Mouse (Mus musculus) limb, embryonic 14.5 days (tissue): ENCODE measurements around the gene Lrig3. TPM values are rescaled to one million over a fixed set of nuclear protein-coding genes. Genes with fewer than 3 reads are reported as not detected.

Experiments used
- ATAC-seq: fragments of 200-750 bp; cut with Nextera tagmentation; 2 replicates; pipeline ENCODE4 v1.8.0; 2017; ENCODE audit warnings: low read depth, moderate number of reproducible peaks, moderate TSS enrichment; ENCODE audit not compliant: low FRiP score
- DNase-seq: peaks from one replicate; pipeline ENCODE4 v3.0.0-alpha.2; 2015; ENCODE audit warnings: low spot score
- H3K27ac ChIP-seq: fragments of 300-500 bp; sonication (generic); replicated peaks from 2 replicates; pipeline ENCODE4 v1.5.1; 2014; ENCODE audit warnings: low read depth, mild to moderate bottlenecking, low read length, moderate library complexity, mixed read lengths
- H3K27me3 ChIP-seq: fragments of 300-500 bp; sonication (generic); 2 replicates; pipeline ENCODE4 v1.6.1; 2014; ENCODE audit warnings: low read length, mixed read lengths; ENCODE audit not compliant: control insufficient read depth, insufficient read depth
- H3K36me3 ChIP-seq: fragments of 300-500 bp; sonication (generic); 2 replicates; pipeline ENCODE4 v1.6.1; 2014; ENCODE audit warnings: mild to moderate bottlenecking, low read length, moderate library complexity, mixed read lengths; ENCODE audit not compliant: control insufficient read depth, insufficient read depth
- H3K4me1 ChIP-seq: fragments of 300-500 bp; sonication (generic); 2 replicates; pipeline ENCODE4 v1.6.1; 2014; ENCODE audit warnings: antibody characterized with exemption, low read length, mixed read lengths; ENCODE audit not compliant: control insufficient read depth, insufficient read depth
- H3K4me2 ChIP-seq: fragments of 300-500 bp; sonication (generic); replicated peaks from 2 replicates; pipeline ENCODE4 v1.6.1; 2014; ENCODE audit warnings: low read depth, mild to moderate bottlenecking, low read length, moderate library complexity; ENCODE audit not compliant: severe bottlenecking
- H3K4me3 ChIP-seq: fragments of 300-500 bp; sonication (generic); replicated peaks from 2 replicates; pipeline ENCODE4 v1.5.1; 2014; ENCODE audit warnings: low read length
- H3K9ac ChIP-seq: fragments of 300-500 bp; sonication (generic); 2 replicates; pipeline ENCODE4 v1.6.1; 2014; ENCODE audit warnings: mild to moderate bottlenecking, low read depth, low read length, moderate library complexity; ENCODE audit not compliant: severe bottlenecking
- H3K9me3 ChIP-seq: fragments of 300-500 bp; sonication (generic); 2 replicates; pipeline ENCODE4 v1.6.1; 2016; ENCODE audit warnings: low read length; ENCODE audit not compliant: control insufficient read depth
- POLR2A ChIP-seq: fragments of 200-500 bp; IDR thresholded peaks from 2 replicates; pipeline ENCODE4 v1.8.0; 2012; ENCODE audit warnings: inconsistent platforms, mild to moderate bottlenecking, moderate library complexity, borderline replicate concordance; ENCODE audit not compliant: insufficient read depth, insufficient read length; ENCODE audit errors: extremely low read depth
- WGBS: fragments of 180-500 bp; shearing (Covaris S2); extraction: QIAGEN DNeasy Blood & Tissue Kit; methylation state at CpG from one replicate; pipeline ENCODE4 v1.1.7; 2014; 5-methylcytosine and 5-hydroxymethylcytosine counted together
- polyA plus RNA-seq, 2 experiments: library from polyadenylated mRNA; depleted of rRNA in 1 of 2; stranded (reverse) in 1 of 2; unstranded in 1 of 2; fragments of >200 nt; fragmentation: Nextera tagmentation in 1 of 2; extraction: Ambion mirVana in 1 of 2; gene quantifications; 2 replicates each; pipeline versions ENCODE4 v1.2.1 to v1.2.3; 2012 to 2014

Lrig3 gene
- polyA plus RNA-seq, 2 experiments, result 47.0 to 84.9 TPM

DNA sequence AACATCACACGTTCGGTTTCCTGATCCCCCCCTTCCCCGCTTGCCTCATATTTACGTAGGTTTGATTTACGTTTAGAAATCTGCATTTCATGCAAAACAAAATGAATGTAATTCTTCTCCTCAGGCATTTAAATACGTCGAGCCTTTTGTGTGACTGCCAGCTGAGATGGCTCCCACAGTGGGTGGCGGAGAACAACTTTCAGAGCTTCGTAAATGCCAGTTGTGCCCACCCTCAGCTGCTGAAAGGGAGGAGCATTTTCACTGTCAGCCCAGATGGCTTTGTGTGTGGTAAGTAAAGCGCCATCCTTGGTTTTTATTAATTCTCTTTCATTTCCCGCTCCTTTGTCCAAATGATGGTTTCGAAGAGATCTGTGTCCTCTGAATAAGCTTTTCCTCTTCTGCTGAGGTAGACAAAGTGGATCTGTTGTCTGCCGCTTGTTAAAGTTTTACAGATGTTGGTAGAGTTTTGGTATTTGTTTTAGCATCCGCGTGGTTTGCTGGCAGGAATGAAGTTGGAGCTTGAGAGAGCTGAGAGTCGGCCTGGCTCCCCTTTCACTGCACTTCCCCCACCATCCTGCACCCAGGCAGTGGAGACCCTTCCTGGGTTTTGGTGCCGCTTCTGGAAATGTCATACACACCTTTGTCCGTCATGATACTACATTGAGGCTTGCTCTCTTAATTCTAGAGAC lies 37.0 kb downstream of the Lrig3 start:
- ATAC-seq, result no peak
- no peaks in the 10 kb centered on the region for H3K9me3 ChIP-seq
- H3K4me2 ChIP-seq, result no peak overlapping the region
- no peak overlapping the region for H3K27ac ChIP-seq
- no peaks in the 10 kb centered on the region for H3K27me3 ChIP-seq
- peaks cover 89% of the 10 kb centered on the region for H3K36me3 ChIP-seq
- H3K9ac ChIP-seq, result no peak overlapping the region
- DNase-seq, result no peak
- TF ChIP-seq POLR2A, result no peak
- no peak overlapping the region for H3K4me3 ChIP-seq
- H3K4me1 ChIP-seq, result peaks cover 16% of the 10 kb centered on the region
- 56% methylated on average over 18 of the region's 18 CpGs for WGBS

DNA sequence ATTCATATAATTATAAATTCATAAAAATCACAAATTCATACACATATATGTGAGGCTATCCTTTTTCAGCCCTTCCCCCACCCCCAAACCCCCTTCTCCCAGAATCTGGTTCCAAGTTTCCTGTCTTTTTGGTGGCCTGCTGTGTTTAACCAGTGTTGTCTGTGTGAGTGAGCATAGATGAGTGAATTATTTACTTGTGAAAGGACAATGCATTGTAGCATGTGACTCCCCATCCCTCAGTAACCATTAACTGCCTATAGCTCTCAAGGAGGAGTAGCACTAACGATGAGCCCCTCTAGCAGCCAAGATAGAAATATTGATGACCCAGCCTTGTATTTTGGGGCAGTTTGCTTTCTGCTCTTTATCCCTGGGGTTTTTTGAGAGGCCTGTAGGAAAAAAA lies 37.9 kb downstream of the Lrig3 start:
- no peaks in the 10 kb centered on the region for H3K27me3 ChIP-seq
- peaks cover 16% of the 10 kb centered on the region for H3K4me1 ChIP-seq
- ATAC-seq, result no peak
- no peak overlapping the region for H3K4me2 ChIP-seq
- no peak for DNase-seq
- no peak overlapping the region for H3K9ac ChIP-seq
- H3K9me3 ChIP-seq, result no peaks in the 10 kb centered on the region
- TF ChIP-seq POLR2A, result no peak
- H3K27ac ChIP-seq, result no peak overlapping the region
- peaks cover 91% of the 10 kb centered on the region for H3K36me3 ChIP-seq
- H3K4me3 ChIP-seq, result no peak overlapping the region
- WGBS, result 75% methylated on average over 1 of the region's 1 CpGs

DNA sequence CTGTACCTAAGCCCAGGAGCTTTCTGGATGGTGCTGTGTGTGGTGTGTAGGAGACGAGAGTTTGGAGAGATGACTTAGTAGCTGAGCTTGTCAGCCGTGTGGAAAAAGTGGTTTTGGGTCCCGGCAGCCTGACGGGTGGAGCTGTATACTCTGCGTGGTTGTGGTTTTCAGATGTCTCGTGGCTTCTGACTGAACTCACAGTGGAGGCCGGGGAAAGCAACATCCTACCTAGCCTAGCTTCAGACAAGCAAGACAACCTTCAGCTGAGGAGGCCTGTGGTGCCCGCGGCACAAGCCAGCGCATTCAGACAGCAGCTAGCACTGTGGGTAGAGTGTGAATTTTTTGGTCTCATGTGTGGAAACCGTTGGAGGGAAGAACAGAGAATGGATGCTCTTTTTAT lies 47.7 kb downstream of the Lrig3 start:
- H3K4me3 ChIP-seq, result no peak overlapping the region
- TF ChIP-seq POLR2A, result no peak
- 87% methylated on average over 11 of the region's 11 CpGs for WGBS
- DNase-seq (no peak), ATAC-seq (0 out of 2 replicates have a peak, but pooled peaks have one; percentile 6)
- H3K4me2 ChIP-seq, result no peak overlapping the region
- H3K9me3 ChIP-seq, result no peaks in the 10 kb centered on the region
- peaks cover 97% of the 10 kb centered on the region for H3K36me3 ChIP-seq
- H3K27me3 ChIP-seq, result no peaks in the 10 kb centered on the region
- H3K4me1 ChIP-seq, result no peaks in the 10 kb centered on the region
- H3K9ac ChIP-seq, result no peak overlapping the region
- H3K27ac ChIP-seq, result 0 out of 2 replicates have a peak overlapping the region, but pooled peaks have one; percentile 0

DNA sequence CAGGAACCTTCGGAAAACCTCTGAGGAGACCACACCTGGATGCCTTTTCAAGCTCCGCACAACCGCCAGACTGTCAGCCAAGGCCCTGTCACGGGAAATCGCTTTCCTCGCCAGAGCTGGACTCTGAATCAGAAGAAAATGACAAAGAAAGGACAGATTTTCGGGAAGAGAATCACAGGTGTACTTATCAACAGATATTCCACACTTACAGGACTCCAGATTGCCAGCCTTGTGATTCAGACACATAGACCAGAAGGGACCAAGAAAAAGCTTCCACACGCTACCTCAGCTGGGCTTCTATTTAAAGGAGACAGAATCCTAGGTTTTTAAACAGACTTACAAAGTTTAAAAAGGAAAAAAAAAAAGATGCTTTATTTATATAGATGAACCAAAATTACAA lies 48.7 kb downstream of the Lrig3 start:
- H3K36me3 ChIP-seq, result peaks cover 92% of the 10 kb centered on the region
- ATAC-seq, result no peak
- H3K27ac ChIP-seq, result no peak overlapping the region
- TF ChIP-seq POLR2A, result no peak
- H3K9ac ChIP-seq, result no peak overlapping the region
- H3K27me3 ChIP-seq, result no peaks in the 10 kb centered on the region
- no peak overlapping the region for H3K4me2 ChIP-seq
- DNase-seq, result no peak
- no peak overlapping the region for H3K4me3 ChIP-seq
- 88% methylated on average over 8 of the region's 8 CpGs for WGBS
- H3K4me1 ChIP-seq, result no peaks in the 10 kb centered on the region
- no peaks in the 10 kb centered on the region for H3K9me3 ChIP-seq

DNA sequence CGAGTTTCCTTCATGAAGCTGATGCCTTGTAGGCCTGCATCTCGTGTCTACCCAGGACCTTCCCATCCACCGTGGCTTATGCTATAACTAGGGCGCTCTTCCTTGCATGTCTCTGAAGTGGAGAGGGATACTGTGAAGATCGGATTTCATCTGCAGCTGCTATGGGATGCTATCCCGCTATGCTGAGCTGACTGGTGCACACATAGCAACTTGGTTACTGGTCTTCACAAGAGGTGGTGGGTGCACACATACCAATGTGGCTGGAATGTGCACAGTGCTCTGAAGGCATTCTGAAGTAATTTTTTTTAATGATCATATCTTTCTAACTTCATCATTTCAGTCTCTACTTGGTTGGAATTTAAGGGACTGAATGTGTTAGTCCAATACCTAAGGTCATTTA lies 49.7 kb downstream of the Lrig3 start:
- Histone ChIP-seq H3K9ac (no peak overlapping the region), H3K4me1 (no peaks in the 10 kb centered on the region), H3K9me3 (no peaks in the 10 kb centered on the region), H3K36me3 (peaks cover 83% of the 10 kb centered on the region), H3K27ac (no peak overlapping the region), H3K4me3 (no peak overlapping the region), H3K4me2 (no peak overlapping the region), H3K27me3 (no peaks in the 10 kb centered on the region)
- ATAC-seq, result no peak
- 85% methylated on average over 6 of the region's 6 CpGs for WGBS
- TF ChIP-seq POLR2A, result no peak
- DNase-seq, result no peak
